Mouse (Mus musculus) left cerebral cortex, postnatal 14 days (tissue): Measurements from ENCODE around the gene Resp18. TPM values are rescaled to one million over a fixed set of nuclear protein-coding genes. Genes with fewer than 3 reads are reported as not detected.
"Not testable (repeated sequence)": the region's sequence is repeated elsewhere in the genome, so short reads cannot be mapped to it uniquely, and the experiment has no call there.

ENCODE experiments used
- DNase-seq, 2 experiments: peaks; one replicate each; pipeline ENCODE4 v3.0.0; 2021 to 2022; ENCODE audit warnings: low spot score in 2 of 2, mixed read lengths in 1 of 2
- intact Hi-C: fragments of 180-260 bp; cut with DNase I; formaldehyde crosslinking; loops from one replicate; pipeline ENCODE4 v1.15.1; 2025
- total RNA-seq, 2 experiments: library from RNA; stranded (reverse); gene quantifications; 2 replicates each; pipeline ENCODE4 v1.2.3; 2021

Resp18 gene
- total RNA-seq, 2 experiments from 2014 or later, result 69.0 to 98.8 TPM

DNA sequence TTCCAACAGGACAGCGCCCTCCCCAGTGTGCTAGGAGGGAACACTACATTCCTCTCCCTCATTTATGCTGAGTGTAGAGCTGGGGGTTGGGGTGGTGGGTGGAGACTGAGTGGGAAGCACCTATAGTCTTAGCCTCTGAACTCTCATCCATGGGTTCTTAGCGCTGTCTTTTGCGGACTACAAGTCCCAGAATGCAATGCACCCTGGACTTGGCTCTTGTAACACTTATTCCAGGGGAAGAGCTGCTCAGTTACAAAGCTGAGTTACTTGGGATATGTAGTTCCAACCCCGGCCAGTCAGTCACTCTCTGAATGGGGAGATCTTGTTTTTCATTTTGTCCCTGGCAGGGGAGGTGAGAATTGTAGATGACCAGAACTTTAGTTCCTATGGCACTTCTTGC lies 33.4 kb downstream of the Resp18 start:
- DNase-seq, result peak; percentile 72 to 77

DNA sequence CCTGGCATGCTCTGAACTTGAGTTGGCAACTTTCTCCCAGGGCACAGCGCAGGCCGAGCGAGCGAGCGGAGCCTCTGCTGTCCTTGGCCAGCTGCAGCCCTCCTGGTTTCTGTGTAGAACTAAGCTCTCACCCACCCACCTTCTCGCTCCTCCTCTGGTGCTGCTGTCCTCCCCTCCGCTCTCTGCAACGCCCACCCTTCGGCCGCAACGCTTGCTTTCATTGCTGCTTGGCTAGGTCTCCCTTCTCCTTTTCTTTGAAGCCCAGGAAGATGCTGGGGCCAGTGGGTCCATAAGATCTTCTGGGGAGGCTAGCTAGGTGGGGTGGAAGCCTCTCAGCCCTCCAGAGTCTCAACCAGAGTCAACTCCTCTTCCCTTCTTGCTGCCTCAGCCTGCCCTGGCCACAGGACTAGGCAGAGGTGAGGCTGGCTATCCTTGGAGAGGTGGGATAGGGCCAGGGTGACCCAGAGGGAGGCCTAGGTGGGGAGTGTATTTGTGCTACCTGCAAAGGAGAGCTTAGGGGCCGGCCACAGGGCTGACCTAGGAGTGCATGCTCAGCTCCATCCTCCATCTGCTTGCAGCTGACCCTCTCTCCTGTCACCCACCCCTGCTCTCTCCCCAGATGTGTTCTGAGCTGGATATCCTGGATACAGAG lies 33.9 kb downstream of the Resp18 start:
- DNase-seq, result no peak

More for the DNA sequence above, 33.4 kb downstream of the Resp18 start:
- intact Hi-C loops, result no loop called here

DNA sequence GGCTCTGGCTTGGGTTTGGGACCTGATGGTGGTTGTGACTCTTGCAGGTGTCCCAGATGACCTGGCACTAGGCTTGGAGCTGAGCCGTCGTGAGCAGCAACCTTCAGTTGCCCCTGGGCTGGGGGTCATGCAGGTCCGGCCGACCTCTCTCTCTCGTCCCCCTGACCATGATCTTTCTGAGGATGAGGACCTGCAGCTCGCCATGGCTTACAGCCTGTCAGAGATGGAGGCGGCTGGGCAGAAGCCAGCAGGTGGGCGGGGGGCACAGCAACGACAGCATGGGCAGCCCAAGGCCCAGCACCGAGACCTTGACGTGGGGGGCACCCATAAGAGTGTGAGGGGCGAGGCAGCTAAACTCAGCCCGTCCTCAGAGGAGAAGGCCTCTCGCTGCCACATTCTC lies 34.8 kb downstream of the Resp18 start:
- no peak for DNase-seq
- intact Hi-C loops, result no loop called here

More for the DNA sequence above, 33.9 kb downstream of the Resp18 start:
- intact Hi-C loops, result no loop called here

DNA sequence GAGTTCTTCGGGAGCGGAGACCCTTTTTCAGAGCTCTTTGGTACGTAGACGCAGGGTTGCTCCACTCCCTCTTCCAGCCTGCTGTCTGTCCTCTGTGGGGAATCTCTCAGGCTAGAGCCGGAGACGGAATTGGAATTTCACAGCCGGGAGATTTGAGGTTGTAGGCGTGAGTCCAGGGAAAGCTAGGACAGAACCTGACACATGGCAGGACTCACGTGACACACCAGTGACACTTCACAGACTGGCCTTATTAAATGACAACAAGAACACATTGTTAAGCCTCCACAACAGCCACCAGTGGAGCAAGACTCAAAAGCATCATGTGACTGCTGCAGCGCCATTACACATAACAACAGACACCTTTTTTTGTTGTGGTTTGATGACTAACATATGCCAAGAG lies 38.6 kb downstream of the Resp18 start:
- DNase-seq, result no peak
- intact Hi-C loops, result no loop called here

DNA sequence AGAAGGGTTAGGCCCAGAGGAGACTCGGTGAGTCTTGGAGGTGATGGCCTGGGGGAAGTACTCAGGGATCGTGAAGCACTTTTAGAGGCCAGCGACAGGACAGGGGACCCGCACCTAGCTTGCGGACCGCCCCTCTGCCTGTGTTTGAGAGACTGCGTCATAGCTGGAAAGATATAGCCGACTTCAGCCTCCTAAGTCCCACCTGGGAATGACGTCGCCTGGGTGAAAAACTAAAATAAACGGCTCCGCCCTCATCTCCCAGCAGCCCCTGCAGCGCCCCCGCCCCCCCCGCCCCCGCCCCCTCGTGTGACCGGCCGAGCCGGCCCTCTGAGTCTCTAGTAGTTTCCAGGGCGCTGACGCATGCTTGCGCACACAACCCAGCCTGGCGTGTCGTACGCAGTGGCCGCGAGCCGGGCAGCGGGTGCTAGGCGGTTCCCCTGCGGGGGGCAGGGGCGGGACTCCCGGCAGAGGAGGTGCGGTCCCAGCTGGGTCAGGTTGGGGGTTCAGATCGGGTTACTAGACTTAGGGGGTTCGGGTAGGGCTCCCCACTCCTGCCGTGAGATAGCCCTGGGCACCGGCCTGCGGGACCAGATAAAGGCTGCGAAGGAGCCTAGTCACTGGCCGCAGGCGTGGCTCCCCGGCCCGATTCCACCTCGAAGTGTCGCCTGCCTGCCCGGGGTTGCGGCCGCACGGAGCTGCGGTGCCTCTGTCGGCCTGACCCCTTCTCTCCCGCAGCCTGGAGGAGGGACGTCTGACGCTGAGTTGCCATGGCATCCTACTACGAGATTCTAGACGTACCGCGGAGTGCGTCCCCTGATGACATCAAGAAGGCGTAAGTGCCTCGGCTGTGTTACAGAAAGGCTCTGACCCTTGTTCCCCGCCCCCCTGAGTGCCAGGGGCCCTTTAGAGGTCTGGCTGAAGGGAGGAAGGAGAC lies 41.8 kb downstream of the Resp18 start, which contains the start of gene Dnajb2:
Gene Dnajb2 (plus strand): TSS at position 290 of the 934 bp plus-strand sequence.
- intact Hi-C loops, result no loop called here
- peak; percentile 77 to 82 for DNase-seq

DNA sequence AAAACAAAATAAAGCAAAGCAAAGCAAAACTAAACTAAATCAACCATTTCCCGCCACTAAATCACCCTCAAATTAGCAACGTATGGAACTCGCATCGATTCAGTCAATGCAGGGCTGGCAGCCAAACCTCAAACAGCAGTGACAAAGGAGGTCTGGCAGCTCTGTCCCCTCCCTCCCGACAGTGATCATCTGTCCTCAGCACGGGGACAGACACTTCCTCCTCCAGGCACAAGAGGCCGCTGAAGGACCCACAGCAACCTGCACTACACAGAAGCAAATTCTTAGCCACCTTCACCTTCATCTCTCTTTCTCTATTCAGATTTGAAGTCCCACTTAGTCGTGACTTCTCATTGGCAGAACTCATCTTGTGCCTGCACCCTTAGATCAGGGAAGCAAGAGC lies 43.6 kb downstream of the Resp18 start:
- intact Hi-C loops, result no loop called here
- DNase-seq, result peak; percentile 71 to 87

DNA sequence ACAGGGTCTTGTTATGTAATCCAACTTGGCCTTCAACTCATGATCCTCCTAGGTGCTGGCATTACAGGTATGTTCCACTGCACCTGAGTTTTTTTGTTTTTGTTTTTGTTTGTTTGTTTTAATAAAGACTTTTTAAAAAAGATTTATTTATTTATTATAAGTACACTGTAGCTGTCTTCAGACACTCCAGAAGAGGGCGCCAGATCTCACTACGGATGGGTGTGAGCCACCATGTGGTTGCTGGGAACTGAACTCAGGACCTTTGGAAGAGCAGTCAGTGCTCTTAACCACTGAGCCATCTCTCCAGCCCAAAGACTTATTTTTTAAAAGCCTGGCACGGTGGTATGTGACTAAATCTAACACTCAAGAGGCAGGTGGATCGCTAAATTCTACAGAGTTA lies 45.7 kb downstream of the Resp18 start:
- intact Hi-C loops, DNase-seq: not testable (repeated sequence)

DNA sequence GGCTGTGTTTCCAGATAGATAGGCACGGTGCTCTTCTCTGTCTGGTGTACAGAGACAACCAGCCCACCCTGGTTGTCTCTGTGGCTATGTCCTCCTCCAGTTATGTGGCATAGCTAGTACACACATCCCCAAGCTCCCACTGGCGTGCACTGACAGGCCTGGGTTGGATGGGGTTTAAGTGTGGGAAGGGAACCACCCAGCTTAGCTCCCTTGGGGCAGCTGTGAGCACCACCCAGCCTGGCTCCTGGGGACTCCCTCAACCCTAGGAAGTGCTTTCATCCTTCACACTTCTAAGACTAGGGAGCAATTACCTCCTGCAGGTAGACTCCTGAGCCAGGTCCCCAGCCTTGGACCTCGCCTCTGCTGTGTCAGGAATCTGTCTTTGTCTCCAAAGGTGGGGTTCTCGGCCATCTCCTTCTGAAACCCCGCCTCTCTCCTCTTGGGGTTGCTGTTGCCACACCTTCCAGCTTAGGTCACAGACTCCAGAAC lies 46.5 kb downstream of the Resp18 start, which contains the start of gene A630095N17Rik:
Gene A630095N17Rik (minus strand): TSS at position 439 of the 489 bp plus-strand sequence.
- intact Hi-C loops, result no loop called here
- no peak for DNase-seq

DNA sequence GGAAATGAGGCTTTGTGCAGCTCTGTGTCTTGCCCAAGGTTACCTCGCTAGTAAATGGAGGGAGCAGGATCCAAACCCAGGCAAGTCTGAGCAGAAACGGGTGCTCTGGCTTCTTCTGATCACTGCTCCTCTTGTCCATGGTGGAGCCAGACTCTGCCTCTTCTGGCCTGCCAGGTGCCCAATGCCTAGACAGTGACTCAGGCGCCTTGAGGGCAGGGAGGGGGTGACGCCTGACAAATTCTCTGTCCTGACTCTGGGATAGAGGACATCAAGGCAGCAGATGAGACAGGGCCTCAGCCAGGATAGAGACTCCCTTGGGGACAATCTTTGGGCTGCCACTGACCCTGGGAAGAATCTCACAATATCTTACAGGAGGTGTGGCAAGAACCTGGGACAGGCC lies 47.0 kb downstream of the Resp18 start:
- DNase-seq, result no peak
- intact Hi-C loops, result no loop called here

DNA sequence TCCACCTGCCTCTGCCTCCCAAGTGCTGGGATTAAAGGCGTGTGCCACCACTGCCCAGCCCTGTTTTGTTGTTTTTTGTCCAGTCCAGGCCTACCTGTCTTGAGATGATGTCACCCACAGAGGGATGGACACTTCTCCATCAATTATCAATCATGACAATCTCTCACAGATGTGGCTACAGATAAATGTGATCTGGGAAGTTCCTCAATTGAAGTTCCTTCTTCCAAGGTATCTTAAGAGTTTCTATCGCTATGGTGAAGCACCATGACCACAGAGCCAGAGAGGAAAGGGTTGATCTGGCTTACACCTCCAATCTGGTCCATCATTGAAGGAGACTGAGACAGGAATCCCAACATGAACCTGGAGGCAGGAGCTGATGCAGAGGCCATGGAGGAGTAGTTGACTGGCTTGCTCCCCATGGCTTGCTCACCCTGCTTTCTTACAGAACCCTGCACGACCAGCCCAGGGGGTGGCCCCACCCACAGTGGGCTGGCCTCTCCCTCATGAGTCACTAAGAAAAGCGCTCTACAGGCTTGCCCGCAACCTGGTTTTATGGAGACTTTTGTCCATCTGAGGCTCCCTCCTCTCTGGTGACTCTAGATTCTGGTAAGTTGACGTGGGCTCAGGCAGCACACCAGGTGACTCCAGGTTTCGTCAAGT lies 47.8 kb downstream of the Resp18 start:
- DNase-seq, result no peak
- intact Hi-C loops, result no loop called here

DNA sequence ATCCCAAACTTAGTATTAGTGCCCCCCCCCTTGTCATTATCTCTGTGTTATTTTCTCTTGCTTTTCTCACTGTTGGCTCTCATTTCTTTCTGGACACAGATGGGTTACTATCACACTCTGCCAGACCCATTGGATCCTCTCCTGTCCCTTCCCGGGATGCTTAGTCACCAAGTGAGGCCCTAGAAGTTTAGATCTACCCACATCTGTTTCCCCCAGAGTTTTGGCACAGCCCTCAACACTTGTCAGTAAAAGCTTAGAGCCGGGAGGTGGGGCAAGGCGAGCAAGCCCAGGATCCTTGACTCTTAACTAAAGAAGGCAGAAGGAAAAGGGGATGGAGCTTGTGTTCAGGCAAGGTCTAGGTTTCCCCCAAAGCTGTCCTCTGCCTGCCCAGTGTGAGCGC lies 49.1 kb downstream of the Resp18 start:
- DNase-seq, result no peak
- intact Hi-C loops, result loop anchor here (10.0 kb wide), 1 partner anchor 66 kb away; no protein-coding TSS in a partner anchor

DNA sequence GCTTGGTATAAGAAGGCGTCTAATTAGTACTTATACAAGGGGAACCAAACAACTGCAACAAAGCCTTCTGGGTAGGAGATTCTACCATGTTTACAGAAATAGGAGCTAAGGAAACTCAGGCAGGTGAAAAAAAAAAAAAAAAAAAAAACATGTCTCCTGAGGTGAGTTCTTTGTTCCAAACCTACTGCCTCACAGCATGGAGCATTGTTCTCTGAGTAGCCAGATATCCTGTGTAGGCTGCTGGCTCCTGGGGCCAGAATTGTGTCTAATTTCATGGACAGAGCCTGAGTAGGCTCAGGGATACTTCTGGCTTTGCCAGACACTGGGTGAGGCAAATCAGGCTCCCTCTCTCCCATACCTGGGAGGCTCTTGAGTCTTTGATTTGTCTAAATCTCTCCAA lies 50.6 kb downstream of the Resp18 start:
- intact Hi-C loops, result loop anchor here (10.0 kb wide), 1 partner anchor 67 kb away; no protein-coding TSS in a partner anchor
- no peak for DNase-seq

DNA sequence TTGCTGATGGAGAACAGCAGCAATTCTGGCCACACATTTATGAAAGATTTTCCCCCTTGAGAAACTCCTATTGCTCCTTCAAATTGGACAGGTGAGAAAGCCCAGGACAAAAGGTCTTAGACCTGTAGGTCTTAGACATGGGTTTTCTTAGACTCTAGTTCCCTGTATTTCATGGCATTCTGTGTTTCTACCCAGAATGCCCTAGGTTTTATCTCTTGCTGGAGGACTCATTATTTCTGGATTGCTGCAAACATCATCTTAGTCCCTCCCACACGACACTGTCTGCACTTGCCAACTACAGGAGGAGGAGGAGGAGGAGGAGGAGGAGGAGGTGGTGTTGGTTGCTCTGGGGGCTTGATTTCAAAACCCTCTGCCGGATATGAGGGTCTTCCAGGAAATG lies 52.1 kb downstream of the Resp18 start:
- intact Hi-C loops, result loop anchor here (10.0 kb wide), 1 partner anchor 69 kb away; no protein-coding TSS in a partner anchor
- DNase-seq, result no peak

DNA sequence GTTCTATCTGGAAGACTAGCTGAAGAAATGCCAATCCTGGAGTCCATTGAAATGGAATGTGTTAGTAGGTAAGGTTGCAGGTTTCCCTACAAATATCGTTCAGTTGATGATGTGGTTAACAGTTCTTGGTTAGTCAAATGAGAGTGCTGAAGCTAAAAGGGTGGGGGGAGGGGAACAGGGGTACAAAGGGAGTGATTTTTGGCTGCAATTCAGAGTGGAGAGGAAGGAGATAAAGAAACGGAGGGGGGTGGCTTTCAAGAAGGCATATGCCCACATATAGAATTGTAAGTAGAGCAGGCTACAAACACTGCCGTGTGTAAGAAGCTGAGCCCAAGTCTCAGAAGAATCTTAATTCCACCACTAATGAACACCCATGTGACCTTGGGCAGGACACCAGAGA lies 52.7 kb downstream of the Resp18 start:
- no peak for DNase-seq
- intact Hi-C loops, result loop anchor here (10.0 kb wide), 1 partner anchor 69 kb away; no protein-coding TSS in a partner anchor

DNA sequence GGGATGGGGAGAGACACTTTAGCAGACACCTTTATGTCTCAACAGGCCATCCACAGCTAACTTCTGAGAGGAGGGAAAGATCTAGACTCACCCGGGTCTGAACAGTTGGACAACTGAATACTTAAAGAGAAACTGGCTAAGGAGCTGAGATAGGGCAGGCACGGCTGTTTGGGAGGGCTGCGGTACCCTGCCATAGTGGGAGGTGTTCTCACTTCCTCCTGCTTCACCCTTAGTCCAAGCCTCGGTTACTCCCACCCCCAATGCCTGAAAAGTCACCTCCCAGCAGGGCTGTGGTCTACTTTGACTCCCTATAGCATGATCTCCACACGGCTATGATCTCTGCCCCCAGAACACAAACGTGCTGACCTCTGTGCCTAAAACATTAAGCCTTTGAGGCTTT lies 54.7 kb downstream of the Resp18 start:
- DNase-seq, result no peak
- intact Hi-C loops, result loop anchor here (10.0 kb wide), 1 partner anchor 71 kb away; no protein-coding TSS in a partner anchor

DNA sequence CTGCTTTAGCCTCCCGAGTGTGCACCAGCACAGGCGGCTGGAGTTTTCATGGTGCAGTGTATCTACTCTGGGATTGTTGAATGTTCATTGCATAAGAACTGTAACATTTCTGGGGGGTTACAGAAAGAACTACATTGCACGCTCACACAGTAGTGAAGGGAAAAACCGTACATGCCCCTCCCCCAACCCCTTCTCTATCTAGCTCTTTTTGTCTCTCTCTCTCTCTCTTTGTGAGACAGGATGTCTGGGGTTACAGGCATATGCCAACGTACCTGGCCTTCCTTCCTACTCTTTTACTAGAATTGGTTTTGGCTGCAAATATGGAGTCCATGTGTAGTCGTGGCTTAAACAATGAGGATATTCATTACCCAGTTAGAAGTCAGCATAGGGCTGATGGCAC lies 55.3 kb downstream of the Resp18 start:
- DNase-seq, result no peak
- intact Hi-C loops, result loop anchor here (10.0 kb wide), 1 partner anchor 72 kb away; no protein-coding TSS in a partner anchor
